Mouse (Mus musculus) heart, postnatal 4 days (tissue): Measurements from ENCODE around the gene Prkar2a. TPM values are rescaled to one million over a fixed set of nuclear protein-coding genes. Genes with fewer than 3 reads are reported as not detected.
A peak's percentile ranks its signal among the peaks of the same experiment; 100 is the strongest.
"Not testable (repeated sequence)": the region's sequence is repeated elsewhere in the genome, so short reads cannot be mapped to it uniquely, and the experiment has no call there.

Source experiments
- DNase-seq: peaks from one replicate; pipeline ENCODE4 v3.0.0; 2021
- total RNA-seq, 2 experiments: library from RNA; stranded (reverse); gene quantifications; 2 replicates each; pipeline ENCODE4 v1.2.3; 2021

Gene Prkar2a
- total RNA-seq: 10 to 100 TPM; 74.0 to 79.7 TPM

GRCm38 (mm10) chr9:108689106-108689505 lies at the start of gene Prkar2a:
Prkar2a (plus strand) TSS chr9:108689314.
- DNase-seq: no peak

- DNase-seq: no peak
Observed at GRCm38 (mm10) chr9:108639825-108640224, 49.3 kb upstream of the Prkar2a start.

GRCm38 (mm10) chr9:108648166-108648565 lies 40.9 kb upstream of the Prkar2a start:
- DNase-seq: peak; percentile 7

- peak; percentile 93 for DNase-seq
Observed at GRCm38 (mm10) chr9:108648611-108649560, 40.2 kb upstream of the Prkar2a start, which contains the start of gene Arih2. Arih2 (minus strand) TSS chr9:108649386.

- DNase-seq: no peak
Observed at GRCm38 (mm10) chr9:108649561-108650440, 39.3 kb upstream of the Prkar2a start.

GRCm38 (mm10) chr9:108654566-108655464 lies 34.3 kb upstream of the Prkar2a start:
- DNase-seq: no peak

GRCm38 (mm10) chr9:108655865-108656264 lies 33.2 kb upstream of the Prkar2a start:
- DNase-seq: not testable (repeated sequence)

- DNase-seq: peak; percentile 88
Observed at GRCm38 (mm10) chr9:108661677-108662612, 27.2 kb upstream of the Prkar2a start, which contains the start of gene Slc25a20. Slc25a20 (plus strand) TSS chr9:108662088.

GRCm38 (mm10) chr9:108662660-108663059 lies 26.5 kb upstream of the Prkar2a start:
- DNase-seq: no peak

- peak; percentile 12 for DNase-seq
Observed at GRCm38 (mm10) chr9:108669875-108670274, 19.2 kb upstream of the Prkar2a start.

- DNase-seq: peak; percentile 26
Observed at GRCm38 (mm10) chr9:108673151-108673550, 16.0 kb upstream of the Prkar2a start.

GRCm38 (mm10) chr9:108680026-108680425 lies 9.1 kb upstream of the Prkar2a start:
- DNase-seq: no peak

- no peak for DNase-seq
Observed at GRCm38 (mm10) chr9:108686475-108686887, 2.6 kb upstream of the Prkar2a start.

GRCm38 (mm10) chr9:108687181-108687580 lies 1.9 kb upstream of the Prkar2a start:
- no peak for DNase-seq

- no peak for DNase-seq
Observed at GRCm38 (mm10) chr9:108687686-108688085, 1.4 kb upstream of the Prkar2a start.

GRCm38 (mm10) chr9:108688451-108688850 lies 663 bp upstream of the Prkar2a start:
- DNase-seq: no peak

- DNase-seq: no peak
Observed at GRCm38 (mm10) chr9:108689993-108690392, 879 bp downstream of the Prkar2a start.

GRCm38 (mm10) chr9:108690914-108691313 lies 1.8 kb downstream of the Prkar2a start:
- DNase-seq: no peak

GRCm38 (mm10) chr9:108691371-108691770 lies 2.3 kb downstream of the Prkar2a start:
- DNase-seq: no peak

GRCm38 (mm10) chr9:108691846-108692225 lies 2.7 kb downstream of the Prkar2a start:
- DNase-seq: peak; percentile 91
